Mouse (Mus musculus) hindbrain, postnatal 0 days (tissue): ENCODE results near the gene Mindy4. TPM values are rescaled to one million over a fixed set of nuclear protein-coding genes. Genes with fewer than 3 reads are reported as not detected.

Source experiments
- ATAC-seq: fragments of 200-750 bp; cut with Nextera tagmentation; 2 replicates; pipeline ENCODE4 v1.8.0; 2017; ENCODE audit warnings: mild to moderate bottlenecking, moderate TSS enrichment, moderate library complexity
- DNase-seq: peaks from one replicate; pipeline ENCODE4 v3.0.0-alpha.2; 2015; ENCODE audit warnings: low spot score
- H3K27ac ChIP-seq: fragments of 300-500 bp; sonication (generic); 2 replicates; pipeline ENCODE4 v1.5.1; 2014; ENCODE audit warnings: mild to moderate bottlenecking
- H3K27me3 ChIP-seq: fragments of 300-500 bp; sonication (generic); 2 replicates; pipeline ENCODE4 v1.6.1; 2014; ENCODE audit warnings: low read length, mixed read lengths; ENCODE audit not compliant: insufficient read depth
- H3K36me3 ChIP-seq: fragments of 300-500 bp; sonication (generic); 2 replicates; pipeline ENCODE4 v1.6.1; 2014; ENCODE audit warnings: low read length, mixed read lengths; ENCODE audit not compliant: insufficient read depth
- H3K4me1 ChIP-seq: fragments of 300-500 bp; sonication (generic); 2 replicates; pipeline ENCODE4 v1.6.1; 2014; ENCODE audit warnings: antibody characterized with exemption, low read length, mixed read lengths; ENCODE audit not compliant: insufficient read depth
- H3K4me2 ChIP-seq: fragments of 300-500 bp; sonication (generic); 2 replicates; pipeline ENCODE4 v1.6.1; 2014; ENCODE audit warnings: low read depth, mild to moderate bottlenecking, low read length, moderate library complexity, mixed read lengths
- H3K4me3 ChIP-seq: fragments of 300-500 bp; sonication (generic); 2 replicates; pipeline ENCODE4 v1.5.1; 2014; ENCODE audit warnings: low read length
- H3K9ac ChIP-seq: fragments of 300-500 bp; sonication (generic); replicated peaks from 2 replicates; pipeline ENCODE4 v1.6.1; 2014; ENCODE audit warnings: mild to moderate bottlenecking, low read length, moderate library complexity, mixed read lengths
- H3K9me3 ChIP-seq: fragments of 300-500 bp; sonication (generic); 2 replicates; pipeline ENCODE4 v1.6.1; 2016; ENCODE audit warnings: low read length, mixed read lengths
- CTCF ChIP-seq: IDR thresholded peaks from 2 replicates; pipeline ENCODE4 v1.5.1; 2016; ENCODE audit warnings: antibody characterized with exemption, control low read depth, low read depth
- WGBS: fragments of 180-500 bp; shearing (Covaris S2); extraction: QIAGEN DNeasy Blood & Tissue Kit; methylation state at CpG from one replicate; pipeline ENCODE4 v1.1.7; 2014; 5-methylcytosine and 5-hydroxymethylcytosine counted together
- polyA plus RNA-seq: library from polyadenylated mRNA; unstranded; fragments of >200 nt; fragmentation: Nextera tagmentation; extraction: Ambion mirVana; gene quantifications from 2 replicates; pipeline ENCODE4 v1.2.1, GENCODE M21; 2015
- total RNA-seq: library from RNA; depleted of rRNA; stranded (reverse); fragments of >200 nt; gene quantifications from 2 replicates; pipeline ENCODE4 v1.2.3, GENCODE M21; 2014

The Mindy4 gene
- total and polyA plus RNA-seq, 2 experiments from 2014 or later: 8.2 to 11.7 TPM

- H3K27ac ChIP-seq: no peak overlapping the region
- no peak for DNase-seq
- H3K27me3 ChIP-seq: no peaks in the 10 kb centered on the region
- ATAC-seq: no peak
- no peak for TF ChIP-seq CTCF
- no peak overlapping the region for H3K9ac ChIP-seq
- WGBS: 76% methylated on average over 7 of the region's 7 CpGs
- H3K4me3 ChIP-seq: no peak overlapping the region
- H3K4me1 ChIP-seq: no peaks in the 10 kb centered on the region
- no peak overlapping the region for H3K4me2 ChIP-seq
- H3K9me3 ChIP-seq: no peaks in the 10 kb centered on the region
- no peaks in the 10 kb centered on the region for H3K36me3 ChIP-seq
Measured at GRCm38 (mm10) chr6:55251596-55251995, 48.4 kb downstream of the Mindy4 start.

GRCm38 (mm10) chr6:55252731-55253247 lies 49.6 kb downstream of the Mindy4 start:
- no peaks in the 10 kb centered on the region for H3K36me3 ChIP-seq
- no peak for DNase-seq
- ATAC-seq: no peak
- H3K4me2 ChIP-seq: no peak overlapping the region
- H3K27ac ChIP-seq: no peak overlapping the region
- WGBS: 60% methylated on average over 8 of the region's 8 CpGs
- no peak for TF ChIP-seq CTCF
- H3K27me3 ChIP-seq: no peaks in the 10 kb centered on the region
- H3K4me1 ChIP-seq: no peaks in the 10 kb centered on the region
- no peaks in the 10 kb centered on the region for H3K9me3 ChIP-seq
- H3K4me3 ChIP-seq: no peak overlapping the region
- H3K9ac ChIP-seq: no peak overlapping the region

GRCm38 (mm10) chr6:55256500-55257191 lies 53.5 kb downstream of the Mindy4 start:
- 89% methylated on average over 13 of the region's 13 CpGs for WGBS
- Histone ChIP-seq H3K36me3 (no peaks in the 10 kb centered on the region), H3K9me3 (no peaks in the 10 kb centered on the region), H3K27ac (no peak overlapping the region), H3K4me2 (no peak overlapping the region), H3K4me3 (no peak overlapping the region), H3K9ac (no peak overlapping the region), H3K27me3 (no peaks in the 10 kb centered on the region), H3K4me1 (no peaks in the 10 kb centered on the region)
- DNase-seq (no peak), ATAC-seq (no peak)
- TF ChIP-seq CTCF: no peak

- no peak overlapping the region for H3K4me3 ChIP-seq
- H3K4me1 ChIP-seq: no peaks in the 10 kb centered on the region
- no peak for DNase-seq
- no peaks in the 10 kb centered on the region for H3K9me3 ChIP-seq
- H3K27me3 ChIP-seq: no peaks in the 10 kb centered on the region
- no peak overlapping the region for H3K27ac ChIP-seq
- H3K4me2 ChIP-seq: no peak overlapping the region
- TF ChIP-seq CTCF: no peak
- no peak overlapping the region for H3K9ac ChIP-seq
- ATAC-seq: no peak
- WGBS: 93% methylated on average over 7 of the region's 7 CpGs
- H3K36me3 ChIP-seq: no peaks in the 10 kb centered on the region
Measured at GRCm38 (mm10) chr6:55257246-55257645, 54.1 kb downstream of the Mindy4 start.

GRCm38 (mm10) chr6:55258428-55259325 lies 55.5 kb downstream of the Mindy4 start:
- Histone ChIP-seq H3K4me3 (no peak overlapping the region), H3K27ac (no peak overlapping the region), H3K9me3 (no peaks in the 10 kb centered on the region), H3K4me1 (peaks cover 3% of the 10 kb centered on the region; the same call in 1 of the 2 replicates), H3K4me2 (no peak overlapping the region), H3K27me3 (no peaks in the 10 kb centered on the region), H3K9ac (no peak overlapping the region), H3K36me3 (no peaks in the 10 kb centered on the region)
- WGBS: 86% methylated on average over 14 of the region's 14 CpGs
- no peak for TF ChIP-seq CTCF
- ATAC-seq (no peak), DNase-seq (no peak)

GRCm38 (mm10) chr6:55262161-55262560 lies 59.0 kb downstream of the Mindy4 start:
- Histone ChIP-seq H3K9ac (no peak overlapping the region), H3K27me3 (no peaks in the 10 kb centered on the region), H3K4me1 (peaks cover 5% of the 10 kb centered on the region; the same call in 1 of the 2 replicates), H3K4me2 (no peak overlapping the region), H3K36me3 (no peaks in the 10 kb centered on the region; the same call in 1 of the 2 replicates), H3K27ac (no peak overlapping the region), H3K9me3 (no peaks in the 10 kb centered on the region), H3K4me3 (no peak overlapping the region)
- 89% methylated on average over 12 of the region's 12 CpGs for WGBS
- ATAC-seq (no peak), DNase-seq (no peak)
- no peak for TF ChIP-seq CTCF
